Mouse (Mus musculus) lung, postnatal 0 days (tissue): Measurements from ENCODE around the gene Bmp6. TPM values are rescaled to one million over a fixed set of nuclear protein-coding genes. Genes with fewer than 3 reads are reported as not detected.

Experiments used
- ATAC-seq: fragments of 200-750 bp; cut with Nextera tagmentation; 2 replicates; pipeline ENCODE4 v1.8.0; 2017; ENCODE audit warnings: moderate library complexity
- DNase-seq: peaks from one replicate; pipeline ENCODE4 v3.0.0-alpha.2; 2016; ENCODE audit warnings: low spot score
- H3K27ac ChIP-seq: fragments of 300-500 bp; sonication (generic); 2 replicates; pipeline ENCODE4 v1.5.1; 2014; ENCODE audit warnings: antibody characterized with exemption, mild to moderate bottlenecking, low read length, mixed read lengths
- H3K27me3 ChIP-seq: fragments of 300-500 bp; sonication (generic); replicated peaks from 2 replicates; pipeline ENCODE4 v1.6.1; 2014; ENCODE audit warnings: low read length, mixed read lengths; ENCODE audit not compliant: insufficient read depth
- H3K36me3 ChIP-seq: fragments of 300-500 bp; sonication (generic); 2 replicates; pipeline ENCODE4 v1.6.1; 2014; ENCODE audit warnings: low read length, mixed read lengths; ENCODE audit not compliant: insufficient read depth
- H3K4me1 ChIP-seq: fragments of 300-500 bp; sonication (generic); 2 replicates; pipeline ENCODE4 v1.6.1; 2014; ENCODE audit warnings: antibody characterized with exemption, low read depth, low read length, mixed read lengths; ENCODE audit not compliant: insufficient read depth
- H3K4me2 ChIP-seq: fragments of 300-500 bp; sonication (generic); replicated peaks from 2 replicates; pipeline ENCODE4 v1.6.1; 2014; ENCODE audit warnings: low read depth, mild to moderate bottlenecking, low read length, moderate library complexity, mixed read lengths
- H3K4me3 ChIP-seq: fragments of 300-500 bp; sonication (generic); 2 replicates; pipeline ENCODE4 v1.5.1; 2014; ENCODE audit warnings: low read depth, low read length
- H3K9ac ChIP-seq: fragments of 300-500 bp; sonication (generic); replicated peaks from 2 replicates; pipeline ENCODE4 v1.6.1; 2014; ENCODE audit warnings: low read depth, mild to moderate bottlenecking
- H3K9me3 ChIP-seq: fragments of 300-500 bp; sonication (generic); 2 replicates; pipeline ENCODE4 v1.6.1; 2016; ENCODE audit warnings: low read length, mixed read lengths
- CTCF ChIP-seq: IDR thresholded peaks from 2 replicates; pipeline ENCODE4 v1.5.1; 2016; ENCODE audit warnings: antibody characterized with exemption, mild to moderate bottlenecking
- EP300 ChIP-seq: IDR thresholded peaks from 2 replicates; pipeline ENCODE4 v1.6.1; 2016; ENCODE audit warnings: antibody characterized with exemption, mild to moderate bottlenecking, control low read depth
- WGBS: fragments of 180-500 bp; shearing (Covaris S2); extraction: QIAGEN DNeasy Blood & Tissue Kit; methylation state at CpG from one replicate; pipeline ENCODE4 v1.1.7; 2014; 5-methylcytosine and 5-hydroxymethylcytosine counted together
- polyA plus RNA-seq: library from polyadenylated mRNA; unstranded; fragments of >200 nt; fragmentation: Nextera tagmentation; extraction: Ambion mirVana; gene quantifications from 2 replicates; pipeline ENCODE4 v1.2.1, GENCODE M21; 2015

Bmp6 gene
- polyA plus RNA-seq = 3.0 and 3.8 TPM in 2 replicates

GRCm38 (mm10) chr13:38344713-38345430 lies at the start of gene Bmp6:
Bmp6 (plus strand) TSS chr13:38345107.
- 3% methylated on average over 50 of the region's 54 CpGs for WGBS
- no peak within 1 kb of the TSS for H3K27ac ChIP-seq

GRCm38 (mm10) chr13:38296166-38296565 lies 48.7 kb upstream of the Bmp6 start:
- Histone ChIP-seq H3K4me3 (no peak overlapping the region), H3K27ac (no peak overlapping the region), H3K9me3 (no peaks in the 10 kb centered on the region), H3K36me3 (no peaks in the 10 kb centered on the region), H3K4me1 (peaks cover 4% of the 10 kb centered on the region; the same call in 1 of the 2 replicates), H3K27me3 (no peaks in the 10 kb centered on the region), H3K4me2 (no peak overlapping the region), H3K9ac (no peak overlapping the region)
- 42% methylated on average over 8 of the region's 8 CpGs for WGBS
- no peak for ATAC-seq
- DNase-seq = no peak
- TF ChIP-seq EP300 (no peak), CTCF (no peak)

More at GRCm38 (mm10) chr13:38344713-38345430, at the start of gene Bmp6:
- H3K36me3 ChIP-seq = no peaks in the 10 kb centered on the region
- peaks cover 7% of the 10 kb centered on the region; the same call in 1 of the 2 replicates for H3K4me1 ChIP-seq
- peak within 1 kb of the TSS; percentile 70 for H3K4me2 ChIP-seq
- no peaks in the 10 kb centered on the region for H3K9me3 ChIP-seq
- H3K9ac ChIP-seq = peak within 1 kb of the TSS; percentile 16; the same call in 1 of the 2 replicates
- peak; percentile 96 for ATAC-seq
- peaks cover 29% of the 10 kb centered on the region for H3K27me3 ChIP-seq
- peak; percentile 93 for DNase-seq
- TF ChIP-seq CTCF = no peak
- no peak for TF ChIP-seq EP300
- peak within 1 kb of the TSS; percentile 49 for H3K4me3 ChIP-seq

- WGBS = 20% methylated on average over 8 of the region's 8 CpGs
- Histone ChIP-seq H3K27ac (no peak overlapping the region), H3K4me3 (no peak overlapping the region), H3K9me3 (no peaks in the 10 kb centered on the region), H3K9ac (no peak overlapping the region), H3K27me3 (no peaks in the 10 kb centered on the region), H3K4me1 (peaks cover 4% of the 10 kb centered on the region; the same call in 1 of the 2 replicates), H3K4me2 (no peak overlapping the region), H3K36me3 (no peaks in the 10 kb centered on the region)
- TF ChIP-seq CTCF (no peak), EP300 (no peak)
- ATAC-seq (no peak), DNase-seq (peak; percentile 55)
Observed at GRCm38 (mm10) chr13:38296601-38297000, 48.3 kb upstream of the Bmp6 start.

GRCm38 (mm10) chr13:38311125-38311524 lies 33.8 kb upstream of the Bmp6 start:
- DNase-seq (peak; percentile 54), ATAC-seq (peak; percentile 57)
- Histone ChIP-seq H3K36me3 (no peaks in the 10 kb centered on the region), H3K4me1 (no peaks in the 10 kb centered on the region), H3K9ac (no peak overlapping the region), H3K4me3 (no peak overlapping the region), H3K9me3 (no peaks in the 10 kb centered on the region), H3K4me2 (peak overlapping the region; percentile 2; the same call in 1 of the 2 replicates), H3K27me3 (no peaks in the 10 kb centered on the region), H3K27ac (no peak overlapping the region)
- 45% methylated on average over 3 of the region's 3 CpGs for WGBS
- TF ChIP-seq EP300 = no peak
- TF ChIP-seq CTCF = no peak

- TF ChIP-seq CTCF (no peak), EP300 (no peak; the same call in 1 of the 2 replicates)
Observed at GRCm38 (mm10) chr13:38312357-38313040, 32.4 kb upstream of the Bmp6 start.

GRCm38 (mm10) chr13:38314590-38314989 lies 30.3 kb upstream of the Bmp6 start:
- no peaks in the 10 kb centered on the region for H3K9me3 ChIP-seq
- 62% methylated on average over 7 of the region's 7 CpGs for WGBS

More at GRCm38 (mm10) chr13:38312357-38313040, 32.4 kb upstream of the Bmp6 start:
- peak; percentile 68 for ATAC-seq
- Histone ChIP-seq H3K27me3 (no peaks in the 10 kb centered on the region), H3K9ac (no peak overlapping the region), H3K4me1 (no peaks in the 10 kb centered on the region), H3K36me3 (no peaks in the 10 kb centered on the region), H3K4me3 (no peak overlapping the region), H3K27ac (no peak overlapping the region), H3K9me3 (no peaks in the 10 kb centered on the region), H3K4me2 (peak overlapping the region; percentile 39)
- WGBS = 54% methylated on average over 12 of the region's 12 CpGs
- DNase-seq = peak; percentile 64

More at GRCm38 (mm10) chr13:38314590-38314989, 30.3 kb upstream of the Bmp6 start:
- Histone ChIP-seq H3K4me3 (no peak overlapping the region), H3K27ac (no peak overlapping the region), H3K4me2 (no peak overlapping the region), H3K36me3 (no peaks in the 10 kb centered on the region), H3K9ac (no peak overlapping the region), H3K4me1 (no peaks in the 10 kb centered on the region), H3K27me3 (no peaks in the 10 kb centered on the region)
- no peak for TF ChIP-seq CTCF
- no peak for TF ChIP-seq EP300
- no peak for ATAC-seq
- DNase-seq = no peak
